Mouse (Mus musculus) embryonic facial prominence, embryonic 14.5 days (tissue): ENCODE data around the gene Mindy2. TPM values are rescaled to one million over a fixed set of nuclear protein-coding genes. Genes with fewer than 3 reads are reported as not detected.

Experiments used
- ATAC-seq: fragments of 200-750 bp; cut with Nextera tagmentation; 2 replicates; pipeline ENCODE4 v1.8.0; 2017; ENCODE audit warnings: low read depth, moderate number of reproducible peaks, moderate TSS enrichment
- DNase-seq: peaks from one replicate; pipeline ENCODE4 v3.0.0-alpha.2; 2015; ENCODE audit warnings: low spot score
- H3K27ac ChIP-seq: fragments of 300-500 bp; sonication (generic); replicated peaks from 2 replicates; pipeline ENCODE4 v1.5.1; 2014; ENCODE audit warnings: low read depth, mild to moderate bottlenecking, low read length, moderate library complexity
- H3K27me3 ChIP-seq: fragments of 300-500 bp; sonication (generic); replicated peaks from 2 replicates; pipeline ENCODE4 v1.6.1; 2014; ENCODE audit warnings: low read length; ENCODE audit not compliant: control insufficient read depth, insufficient read depth
- H3K36me3 ChIP-seq: fragments of 300-500 bp; sonication (generic); 2 replicates; pipeline ENCODE4 v1.6.1; 2014; ENCODE audit warnings: low read length, mixed read lengths; ENCODE audit not compliant: control insufficient read depth, insufficient read depth
- H3K4me1 ChIP-seq: fragments of 300-500 bp; sonication (generic); 2 replicates; pipeline ENCODE4 v1.6.1; 2014; ENCODE audit warnings: antibody characterized with exemption, low read length; ENCODE audit not compliant: control insufficient read depth, insufficient read depth
- H3K4me2 ChIP-seq: fragments of 300-500 bp; sonication (generic); 2 replicates; pipeline ENCODE4 v1.6.1; 2014; ENCODE audit warnings: low read depth, mild to moderate bottlenecking, low read length, moderate library complexity, mixed read lengths
- H3K4me3 ChIP-seq: fragments of 300-500 bp; sonication (generic); 2 replicates; pipeline ENCODE4 v1.5.1; 2014; ENCODE audit warnings: low read depth, mild to moderate bottlenecking, low read length
- H3K9ac ChIP-seq: fragments of 300-500 bp; sonication (generic); 2 replicates; pipeline ENCODE4 v1.6.1; 2014; ENCODE audit warnings: low read depth, mild to moderate bottlenecking, low read length, moderate library complexity, mixed read lengths
- H3K9me3 ChIP-seq: fragments of 300-500 bp; sonication (generic); 2 replicates; pipeline ENCODE4 v1.6.1; 2016; ENCODE audit warnings: low read length; ENCODE audit not compliant: control insufficient read depth
- WGBS: fragments of 180-500 bp; shearing (Covaris S2); extraction: QIAGEN DNeasy Blood & Tissue Kit; methylation state at CpG from one replicate; pipeline ENCODE4 v1.1.7; 2014; 5-methylcytosine and 5-hydroxymethylcytosine counted together
- polyA plus RNA-seq: library from polyadenylated mRNA; unstranded; fragments of >200 nt; fragmentation: Nextera tagmentation; extraction: Ambion mirVana; gene quantifications from 2 replicates; pipeline ENCODE4 v1.2.1, GENCODE M21; 2014

Gene Mindy2
- polyA plus RNA-seq, 1 experiment from 2014 or later, result 15.3 TPM

DNA sequence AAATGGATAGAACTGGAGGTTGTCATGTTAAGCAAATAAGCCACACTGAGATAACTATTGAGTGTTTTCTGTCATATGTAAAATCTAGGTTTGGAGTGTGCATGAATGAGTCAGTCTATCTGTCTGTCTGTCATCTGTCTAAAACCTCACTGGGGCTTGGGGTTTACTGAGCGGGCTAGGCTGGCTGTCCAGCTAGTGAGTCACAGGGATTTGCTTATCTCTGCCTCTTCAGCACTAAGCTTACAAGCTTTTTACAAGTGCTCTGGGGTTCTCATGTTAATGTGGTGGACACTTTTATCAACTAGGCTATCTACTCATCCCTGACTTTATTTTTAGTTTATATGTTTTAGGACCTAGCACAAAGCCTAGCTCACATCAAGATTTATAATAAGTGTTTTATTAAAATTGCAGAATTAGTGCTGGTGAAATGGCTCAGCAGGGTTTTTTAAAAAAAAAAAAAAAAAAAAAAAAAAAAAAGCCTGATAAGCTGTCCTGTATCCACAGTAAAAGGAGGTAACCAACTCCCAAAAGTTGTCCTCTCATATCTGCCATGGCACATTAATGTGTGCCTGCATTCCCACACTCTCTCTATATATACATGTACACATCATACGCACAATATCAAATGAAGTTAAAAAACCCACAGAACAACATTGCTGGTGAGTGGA is 31.5 kb upstream of the Mindy2 start:
- no peak for ATAC-seq
- 86% methylated on average over 2 of the region's 2 CpGs for WGBS
- no peaks in the 10 kb centered on the region for H3K4me1 ChIP-seq
- H3K9ac ChIP-seq, result no peak overlapping the region
- DNase-seq, result no peak
- H3K27ac ChIP-seq, result no peak overlapping the region
- H3K36me3 ChIP-seq, result no peaks in the 10 kb centered on the region
- H3K4me2 ChIP-seq, result no peak overlapping the region
- no peaks in the 10 kb centered on the region for H3K27me3 ChIP-seq
- H3K9me3 ChIP-seq, result no peaks in the 10 kb centered on the region
- no peak overlapping the region for H3K4me3 ChIP-seq

DNA sequence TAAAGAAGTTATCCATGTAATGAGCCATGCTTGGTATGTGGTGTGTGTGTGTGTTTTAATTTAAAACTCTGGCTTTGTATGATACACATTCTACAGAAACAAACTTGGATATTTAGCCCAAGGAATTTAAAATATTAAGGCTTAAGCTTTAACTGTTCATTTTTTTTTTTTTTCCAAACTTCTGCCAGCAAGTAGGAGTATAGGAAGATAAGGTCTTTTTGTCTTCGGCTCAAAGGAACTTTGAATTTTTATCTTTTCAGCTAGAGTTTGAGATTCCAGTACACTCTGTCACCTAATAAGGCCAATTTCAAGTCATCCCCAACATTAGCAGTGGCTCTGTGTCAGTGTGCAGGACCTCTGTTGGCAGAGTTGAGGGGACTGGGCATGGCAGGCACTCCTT is 25.2 kb upstream of the Mindy2 start:
- Histone ChIP-seq H3K27ac (no peak overlapping the region), H3K27me3 (no peaks in the 10 kb centered on the region), H3K4me3 (no peak overlapping the region), H3K4me2 (no peak overlapping the region), H3K4me1 (peaks cover 12% of the 10 kb centered on the region), H3K9me3 (no peaks in the 10 kb centered on the region), H3K9ac (no peak overlapping the region), H3K36me3 (no peaks in the 10 kb centered on the region)
- ATAC-seq (no peak), DNase-seq (no peak)
- 82% methylated on average over 1 of the region's 1 CpGs for WGBS

DNA sequence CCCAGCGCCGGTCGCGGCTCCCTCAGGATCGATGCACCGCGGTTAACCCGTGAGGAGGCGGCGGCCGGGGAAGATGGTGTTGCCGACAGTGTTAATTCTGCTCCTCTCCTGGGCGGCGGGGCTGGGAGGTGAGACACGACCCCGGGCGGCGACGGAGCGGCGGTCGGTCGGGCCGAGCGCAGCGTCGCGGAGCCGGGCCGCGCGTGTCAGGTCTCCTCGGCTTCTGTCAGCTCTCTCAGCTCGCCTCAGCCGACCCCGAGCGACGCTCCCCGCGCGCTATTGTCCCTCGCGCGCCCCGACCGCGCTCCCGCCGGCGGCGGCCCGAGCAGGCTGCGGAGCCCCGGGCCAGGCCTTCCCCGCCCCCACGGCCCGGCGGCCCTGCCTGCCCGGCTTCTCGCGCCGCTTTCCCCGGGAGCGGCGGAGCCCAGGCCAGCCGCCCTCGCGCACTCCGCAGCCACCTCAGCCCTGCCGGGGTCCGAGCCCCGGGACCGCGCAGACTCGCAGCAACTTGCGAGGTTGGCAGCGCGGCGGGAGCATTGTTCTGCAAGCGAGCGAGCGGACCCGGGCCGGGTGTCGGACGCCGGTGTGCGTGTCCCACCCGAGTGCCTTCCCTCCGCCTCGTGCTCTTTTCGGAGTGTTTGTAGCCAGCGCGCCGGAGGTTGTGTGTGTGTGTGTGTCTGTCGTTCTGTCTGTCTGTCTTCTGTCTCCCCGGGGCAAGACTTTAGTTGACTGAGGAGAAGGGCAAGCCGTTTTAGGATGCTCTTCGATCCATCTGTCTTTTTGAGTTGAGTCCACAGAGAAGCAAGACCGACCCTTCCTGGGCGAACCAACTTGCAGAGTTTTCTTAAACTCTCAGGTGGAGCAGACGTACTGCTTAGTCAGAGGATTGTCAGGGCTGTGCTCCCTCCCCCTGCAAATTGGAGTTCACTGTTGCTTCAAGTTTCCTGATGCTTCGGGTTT is 22.4 kb upstream of the Mindy2 start:
- Histone ChIP-seq H3K27ac (peak overlapping the region; percentile 96), H3K36me3 (no peaks in the 10 kb centered on the region), H3K4me3 (peak overlapping the region; percentile 92), H3K4me2 (peak overlapping the region; percentile 84), H3K4me1 (peaks cover 12% of the 10 kb centered on the region), H3K9me3 (no peaks in the 10 kb centered on the region), H3K27me3 (no peaks in the 10 kb centered on the region), H3K9ac (peak overlapping the region; percentile 96)
- peak; percentile 56; the same call in 1 of the 2 replicates for ATAC-seq
- peak; percentile 66 for DNase-seq
- under 1% methylated on average over 45 of the region's 103 CpGs for WGBS

DNA sequence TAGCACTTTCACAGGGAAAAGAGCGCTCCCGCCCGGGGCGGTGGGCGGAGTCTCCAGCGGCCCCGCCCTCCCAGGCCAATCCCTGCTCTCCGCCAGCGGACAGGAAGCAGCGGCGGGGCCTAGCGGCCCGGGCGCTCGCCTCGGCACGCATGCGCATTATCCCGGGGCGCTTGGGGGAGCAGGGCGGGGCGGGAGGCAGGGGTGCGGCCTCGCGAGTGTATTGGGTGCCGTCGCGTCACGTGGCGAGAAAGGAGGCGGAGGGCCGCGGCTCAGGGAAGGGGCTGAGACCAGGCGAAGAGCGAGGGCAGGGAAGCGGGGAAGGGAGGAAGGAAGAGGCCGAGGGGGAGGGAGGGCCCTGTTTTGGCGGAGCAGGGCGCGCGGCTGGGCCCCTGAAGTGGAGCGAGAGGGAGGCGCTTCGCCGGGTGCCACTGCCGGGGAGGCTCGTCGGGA is 21.7 kb upstream of the Mindy2 start, which contains the start of gene Adam10:
Adam10 (plus strand) TSS at position 316 of the 450 bp plus-strand sequence.
- H3K36me3 ChIP-seq, result no peaks in the 10 kb centered on the region
- H3K27ac ChIP-seq, result peak within 1 kb of the TSS; percentile 96
- DNase-seq (peak; percentile 99), ATAC-seq (peak; percentile 99)
- H3K4me1 ChIP-seq, result peaks cover 12% of the 10 kb centered on the region
- H3K27me3 ChIP-seq, result no peaks in the 10 kb centered on the region
- under 1% methylated on average over 23 of the region's 48 CpGs for WGBS
- H3K9me3 ChIP-seq, result no peaks in the 10 kb centered on the region
- H3K4me3 ChIP-seq, result peak within 1 kb of the TSS; percentile 92
- H3K9ac ChIP-seq, result peak within 1 kb of the TSS; percentile 96
- peak within 1 kb of the TSS; percentile 84 for H3K4me2 ChIP-seq

DNA sequence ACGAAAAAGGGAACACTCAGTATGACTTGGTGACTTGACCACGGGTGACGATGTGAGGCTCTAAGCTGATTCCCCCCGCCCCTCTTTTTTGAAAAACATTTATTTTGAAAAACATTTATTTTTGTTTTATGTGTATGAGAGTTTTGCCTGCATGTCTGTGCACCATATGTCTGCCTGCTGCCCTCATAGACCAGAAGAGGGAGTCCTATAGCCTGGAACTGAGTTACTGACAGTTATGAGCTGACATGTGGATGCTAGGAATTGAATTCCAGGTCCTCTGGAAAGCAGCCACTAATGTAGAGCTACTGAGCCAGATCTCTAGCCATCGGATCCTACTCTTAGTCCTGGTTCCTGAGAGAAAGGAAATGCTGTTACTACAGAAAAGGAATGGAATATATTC is 19.0 kb upstream of the Mindy2 start:
- Histone ChIP-seq H3K9ac (no peak overlapping the region), H3K4me2 (no peak overlapping the region), H3K9me3 (no peaks in the 10 kb centered on the region), H3K27me3 (no peaks in the 10 kb centered on the region), H3K4me3 (no peak overlapping the region), H3K36me3 (no peaks in the 10 kb centered on the region), H3K4me1 (peaks cover 8% of the 10 kb centered on the region), H3K27ac (no peak overlapping the region)
- 84% methylated on average over 5 of the region's 5 CpGs for WGBS
- ATAC-seq (no peak), DNase-seq (no peak)

DNA sequence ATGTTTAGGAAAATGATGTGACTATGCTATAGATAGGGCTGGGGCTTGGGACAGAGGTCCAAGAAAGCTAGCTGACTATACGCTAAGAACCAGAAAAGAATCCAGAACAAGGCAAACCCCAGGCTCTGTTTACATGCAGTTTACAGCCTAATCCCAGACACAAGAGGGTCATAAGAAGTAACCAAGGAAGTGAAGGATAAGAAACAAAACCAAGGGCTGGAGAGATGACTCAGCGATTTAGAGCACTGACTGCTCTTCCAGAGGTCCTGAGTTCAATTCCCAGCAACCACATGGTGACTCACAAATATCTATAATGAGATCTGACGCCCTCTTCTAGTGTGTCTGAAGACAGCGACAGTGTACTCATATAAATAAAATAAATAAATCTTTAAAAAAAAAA is 18.1 kb upstream of the Mindy2 start:
- no peak for ATAC-seq
- H3K9ac ChIP-seq, result no peak overlapping the region
- no peak overlapping the region for H3K4me3 ChIP-seq
- H3K27ac ChIP-seq, result no peak overlapping the region
- H3K27me3 ChIP-seq, result no peaks in the 10 kb centered on the region
- no peaks in the 10 kb centered on the region for H3K9me3 ChIP-seq
- H3K4me1 ChIP-seq, result peaks cover 5% of the 10 kb centered on the region; the same call in 1 of the 2 replicates
- no peaks in the 10 kb centered on the region for H3K36me3 ChIP-seq
- WGBS, result 77% methylated on average over 4 of the region's 4 CpGs
- no peak overlapping the region for H3K4me2 ChIP-seq
- DNase-seq, result no peak

DNA sequence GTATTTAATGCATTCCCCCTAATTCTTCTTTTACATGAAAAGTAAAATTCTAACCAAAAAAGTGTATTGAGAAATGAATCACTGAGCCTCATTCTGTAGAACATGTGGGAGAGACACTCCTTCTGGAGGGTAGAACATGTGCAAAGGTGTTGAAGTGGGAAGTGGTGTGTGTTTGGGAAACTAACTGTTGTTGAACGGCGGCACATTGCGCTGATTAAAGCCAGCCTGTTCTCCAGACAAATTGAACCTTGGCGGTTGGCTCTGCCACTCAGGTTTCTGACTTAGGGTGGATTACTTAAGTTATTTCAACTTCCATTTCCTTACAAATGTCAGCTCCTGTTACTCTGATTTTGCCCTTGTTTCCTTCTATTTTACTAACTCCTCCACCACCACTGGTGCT is 16.7 kb upstream of the Mindy2 start:
- no peak for ATAC-seq
- Histone ChIP-seq H3K36me3 (no peaks in the 10 kb centered on the region), H3K9me3 (no peaks in the 10 kb centered on the region), H3K9ac (no peak overlapping the region), H3K27me3 (no peaks in the 10 kb centered on the region), H3K4me2 (no peak overlapping the region), H3K27ac (no peak overlapping the region), H3K4me1 (peaks cover 5% of the 10 kb centered on the region; the same call in 1 of the 2 replicates), H3K4me3 (no peak overlapping the region)
- WGBS, result 34% methylated on average over 4 of the region's 4 CpGs
- DNase-seq, result peak; percentile 18

DNA sequence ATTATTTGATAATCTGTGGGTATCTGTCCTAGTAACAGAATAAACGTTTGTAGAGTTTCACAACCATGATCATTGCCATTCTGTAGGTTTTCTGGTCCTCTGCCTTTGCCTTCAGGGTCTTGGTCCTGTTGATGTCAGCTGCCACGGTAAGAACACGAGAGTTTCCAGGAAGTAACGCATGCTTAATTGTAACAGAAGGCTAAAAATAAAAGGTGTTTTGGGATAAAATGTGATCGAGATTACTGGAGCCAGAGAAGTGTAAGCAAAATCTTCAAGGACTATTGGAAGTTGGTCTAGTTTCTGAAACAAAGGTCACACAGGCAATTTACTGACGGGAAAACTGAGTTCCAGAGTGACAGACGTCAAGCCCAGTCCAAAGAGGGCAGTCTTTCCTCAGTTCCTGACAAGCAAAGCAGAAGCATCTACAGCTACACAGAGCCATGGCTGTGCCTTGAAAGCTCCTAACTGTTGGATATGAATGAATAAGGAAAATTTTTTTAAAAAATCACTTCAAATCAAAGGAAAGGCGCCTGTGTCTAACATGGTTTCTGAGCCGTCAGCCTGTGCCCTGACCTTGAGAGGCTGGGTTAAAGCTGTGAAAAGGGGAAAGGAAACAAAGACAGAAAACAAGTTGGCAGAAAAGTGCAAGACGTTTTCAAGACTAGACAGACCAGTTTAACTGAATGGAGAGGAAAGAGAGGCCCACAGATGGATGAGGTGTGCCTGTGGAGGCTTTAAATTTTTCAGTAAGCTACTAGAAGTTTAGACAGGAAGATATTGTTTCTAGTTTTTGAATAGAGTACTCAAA is 15.0 kb upstream of the Mindy2 start:
- Histone ChIP-seq H3K36me3 (no peaks in the 10 kb centered on the region), H3K27me3 (no peaks in the 10 kb centered on the region), H3K27ac (0 out of 2 replicates have a peak overlapping the region, but pooled peaks have one; percentile 3), H3K9ac (no peak overlapping the region), H3K4me3 (no peak overlapping the region), H3K4me2 (no peak overlapping the region), H3K4me1 (peaks cover 5% of the 10 kb centered on the region; the same call in 1 of the 2 replicates), H3K9me3 (peaks cover 4% of the 10 kb centered on the region)
- no peak; the same call in 1 of the 2 replicates for ATAC-seq
- peak; percentile 31 for DNase-seq
- WGBS, result 43% methylated on average over 10 of the region's 10 CpGs
